Mouse (Mus musculus) embryonic fibroblast, embryonic 13.5 days (primary cell): ENCODE measurements around the gene Kcns1. TPM values are rescaled to one million over a fixed set of nuclear protein-coding genes. Genes with fewer than 3 reads are reported as not detected.
"Not testable (repeated sequence)": the region's sequence is repeated elsewhere in the genome, so short reads cannot be mapped to it uniquely, and the experiment has no call there.

Experiments used
- H3K27ac ChIP-seq: 2 replicates; pipeline ENCODE4 v1.5.1; 2012; ENCODE audit warnings: low read length, control low read depth, inconsistent platforms; ENCODE audit not compliant: insufficient read depth
- H3K4me1 ChIP-seq: 2 replicates; pipeline ENCODE4 v1.6.1; 2011; ENCODE audit warnings: low read length; ENCODE audit not compliant: control insufficient read depth, insufficient read depth
- H3K4me3 ChIP-seq: 2 replicates; pipeline ENCODE4 v1.5.1; 2011; ENCODE audit warnings: mild to moderate bottlenecking, control low read depth, low read length; ENCODE audit not compliant: insufficient read depth
- CTCF ChIP-seq: IDR thresholded peaks from 2 replicates; pipeline ENCODE4 v1.5.1; 2011; ENCODE audit warnings: mild to moderate bottlenecking, control low read depth, low read length, moderate library complexity, borderline replicate concordance; ENCODE audit not compliant: insufficient read depth
- POLR2A ChIP-seq: IDR thresholded peaks from 2 replicates; pipeline ENCODE4 v1.6.1; 2011; ENCODE audit warnings: low read depth, mild to moderate bottlenecking, control low read depth, low read length, moderate library complexity
- polyA plus RNA-seq: library from polyadenylated mRNA; stranded (reverse); fragments of >200 nt; gene quantifications from 2 replicates; pipeline ENCODE4 v1.2.4, GENCODE M21; 2011; ENCODE audit warnings: low read depth; ENCODE audit not compliant: missing spikeins, insufficient read length

Gene Kcns1
- polyA plus RNA-seq = 0.23 and 1.1 TPM in 2 replicates

DNA sequence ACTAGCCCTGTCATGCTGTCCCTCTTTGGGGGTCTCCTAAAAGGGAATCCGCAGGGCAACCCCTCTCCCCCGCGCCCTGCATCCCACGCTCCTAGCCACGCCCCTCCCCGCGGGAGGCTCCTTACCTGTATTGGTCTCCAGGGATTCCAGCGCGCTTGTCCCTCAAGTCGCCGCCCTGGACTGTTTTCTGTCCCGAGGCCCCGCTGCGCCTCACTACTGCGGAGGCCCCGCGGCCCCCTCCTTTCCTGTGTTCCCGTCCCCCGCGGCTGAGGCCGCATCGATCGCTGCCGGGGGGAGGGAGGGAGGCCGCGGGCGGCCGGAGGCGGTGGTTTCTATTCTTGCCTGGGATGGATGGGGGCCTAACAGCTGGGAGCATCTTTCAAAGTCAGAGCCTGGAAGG lies at the start of gene Kcns1:
Gene Kcns1 (minus strand): TSS at position 212 of the 400 bp plus-strand sequence.
- Histone ChIP-seq H3K4me1 (peaks cover 5% of the 10 kb centered on the region), H3K27ac (no peak within 1 kb of the TSS), H3K4me3 (peak within 1 kb of the TSS; percentile 12; the same call in 1 of the 2 replicates)
- TF ChIP-seq POLR2A = no peak
- no peak for TF ChIP-seq CTCF

DNA sequence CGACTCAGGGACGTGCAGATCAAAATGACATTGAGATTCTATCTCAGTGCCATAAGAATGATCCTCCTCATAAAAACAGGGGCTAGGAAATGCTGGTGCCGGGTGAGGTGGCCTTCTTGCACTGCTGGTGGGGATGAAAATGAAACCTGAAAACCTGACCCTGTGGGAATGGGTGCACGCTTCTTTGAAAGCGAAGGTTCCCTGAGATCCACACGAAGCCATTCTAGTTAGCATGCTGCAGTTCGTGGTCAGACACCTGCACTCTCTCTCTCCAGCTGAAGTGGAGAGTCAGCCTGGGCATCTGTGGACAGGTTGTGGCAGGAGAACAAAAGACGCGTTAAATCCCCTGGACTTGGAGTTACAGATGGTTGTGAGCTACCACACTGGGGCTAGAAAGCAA lies 48.4 kb upstream of the Kcns1 start:
- H3K4me3 ChIP-seq = no peak overlapping the region
- no peaks in the 10 kb centered on the region for H3K4me1 ChIP-seq
- TF ChIP-seq POLR2A (no peak), CTCF (no peak)
- H3K27ac ChIP-seq = no peak overlapping the region

DNA sequence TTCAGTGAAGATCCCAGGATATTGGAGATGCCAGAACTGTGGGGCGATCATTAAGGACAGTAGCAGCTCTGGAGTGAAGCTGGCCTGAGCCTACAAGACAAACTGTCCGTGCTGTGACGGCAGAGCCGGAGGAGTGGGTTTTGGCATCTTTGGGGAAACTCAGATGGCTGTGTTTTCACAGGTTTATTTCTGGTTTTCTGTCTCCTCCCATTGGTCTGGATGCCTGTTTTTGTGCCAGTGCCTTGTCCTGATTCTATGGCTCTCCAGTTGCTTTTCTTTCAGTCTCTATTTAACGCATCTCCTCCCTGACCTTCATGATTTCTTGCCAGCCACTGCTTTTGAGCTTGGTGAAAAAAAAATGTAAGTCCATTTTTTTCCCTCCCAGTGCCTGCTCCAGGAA lies 41.8 kb upstream of the Kcns1 start:
- no peak overlapping the region for H3K27ac ChIP-seq
- no peak overlapping the region for H3K4me3 ChIP-seq
- no peaks in the 10 kb centered on the region for H3K4me1 ChIP-seq
- TF ChIP-seq POLR2A (no peak), CTCF (no peak)

DNA sequence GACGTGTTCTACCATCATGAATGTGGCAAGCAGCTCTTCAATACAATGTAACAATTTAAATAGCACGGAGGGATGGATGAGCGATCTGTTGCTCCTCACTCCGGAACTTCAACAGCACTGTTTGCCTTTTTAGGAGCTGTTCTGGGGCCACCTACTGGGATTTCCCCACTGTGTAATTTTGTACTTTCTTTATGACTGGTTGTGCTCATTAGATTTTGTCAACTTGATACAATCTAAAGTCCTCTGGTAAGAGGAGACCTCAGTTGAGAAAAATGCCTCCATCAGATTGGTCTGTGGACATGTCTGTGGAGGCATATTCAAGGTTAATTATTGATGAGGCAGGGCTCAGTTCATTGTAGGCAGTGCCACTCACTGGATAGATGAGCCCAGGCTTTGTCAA lies 40.0 kb upstream of the Kcns1 start:
- H3K4me1 ChIP-seq = no peaks in the 10 kb centered on the region
- no peak for TF ChIP-seq POLR2A
- no peak overlapping the region for H3K4me3 ChIP-seq
- H3K27ac ChIP-seq = no peak overlapping the region

DNA sequence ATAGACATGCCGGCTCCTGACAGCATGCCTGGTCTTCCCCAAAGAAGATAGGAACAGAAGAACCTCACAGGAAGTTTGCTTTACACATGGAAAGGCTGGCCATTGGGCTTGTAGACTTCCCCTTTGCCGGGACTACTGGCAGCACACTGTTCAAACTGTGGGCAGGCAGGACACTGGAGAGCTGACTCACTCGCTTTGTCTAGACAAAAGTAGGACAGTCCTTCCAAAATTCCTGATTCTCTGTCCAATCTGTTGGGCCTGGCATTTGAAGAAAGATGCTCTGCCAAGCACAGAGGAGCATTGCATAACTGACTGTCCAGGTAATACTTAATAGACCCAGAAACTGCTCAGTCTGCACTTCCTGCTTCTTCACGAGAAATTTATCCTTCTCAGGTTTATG lies 35.8 kb upstream of the Kcns1 start:
- Histone ChIP-seq H3K4me1 (no peaks in the 10 kb centered on the region), H3K27ac (no peak overlapping the region), H3K4me3 (no peak overlapping the region)
- TF ChIP-seq CTCF = no peak
- TF ChIP-seq POLR2A = no peak

DNA sequence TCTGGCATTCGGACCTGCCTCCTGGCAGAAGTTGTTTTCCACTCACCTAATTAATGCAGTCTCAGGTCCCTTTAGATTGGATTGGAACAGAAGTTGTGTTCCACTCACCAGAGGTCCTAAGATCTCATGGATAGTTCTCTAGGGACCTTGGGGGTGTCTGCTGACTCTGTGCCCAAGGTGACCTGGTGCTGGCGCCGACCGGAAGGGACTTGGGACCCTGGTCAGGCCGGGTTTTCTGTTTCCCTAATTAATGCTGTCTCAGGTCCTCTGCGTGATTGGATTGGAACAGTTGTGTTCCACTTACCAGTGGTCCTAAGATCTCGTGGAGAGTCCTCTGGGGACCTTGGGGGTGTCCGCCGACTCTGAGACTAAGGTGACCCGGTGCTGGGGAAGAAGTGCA lies 35.1 kb upstream of the Kcns1 start:
- not testable (repeated sequence) for H3K27ac ChIP-seq, H3K4me1 ChIP-seq, H3K4me3 ChIP-seq

DNA sequence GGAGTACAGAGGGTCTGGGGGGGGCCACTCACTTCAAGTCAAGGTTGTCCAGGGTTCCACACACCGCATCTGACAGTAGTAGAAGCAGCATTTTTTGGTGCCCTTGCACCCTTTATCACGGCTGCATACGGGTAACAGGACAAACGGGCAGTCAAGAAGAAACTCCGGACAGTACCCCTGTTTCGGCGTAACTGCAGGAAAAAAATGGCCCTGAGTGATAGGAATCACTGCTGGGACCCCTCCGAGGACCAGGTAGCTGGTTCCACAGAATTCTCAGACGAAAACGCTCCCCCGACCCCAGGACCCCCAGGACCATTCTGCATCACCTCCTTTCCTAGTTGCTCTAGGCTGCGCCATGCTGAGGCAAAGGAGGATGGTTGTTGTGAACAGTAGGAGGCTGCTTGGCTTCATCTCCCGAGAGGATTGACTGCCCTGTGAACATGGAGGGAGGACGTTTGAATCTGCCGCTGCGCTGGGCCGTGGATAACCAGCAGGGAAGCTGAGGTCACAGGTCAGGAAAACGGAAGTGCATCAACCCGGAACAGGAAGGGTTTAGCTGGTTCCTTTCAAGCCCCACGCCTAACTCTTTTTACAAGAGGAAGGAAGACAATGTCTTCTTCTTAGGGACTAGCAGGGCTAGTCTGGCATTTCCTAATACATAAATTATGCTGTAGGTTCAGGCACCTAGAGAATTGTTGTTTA lies 28.9 kb upstream of the Kcns1 start, which contains the start of gene Wfdc15a:
Gene Wfdc15a (minus strand): TSS at position 505 of the 702 bp plus-strand sequence.
- Histone ChIP-seq H3K27ac (no peak within 1 kb of the TSS), H3K4me1 (no peaks in the 10 kb centered on the region), H3K4me3 (no peak within 1 kb of the TSS)
- TF ChIP-seq CTCF = no peak
- TF ChIP-seq POLR2A = no peak

DNA sequence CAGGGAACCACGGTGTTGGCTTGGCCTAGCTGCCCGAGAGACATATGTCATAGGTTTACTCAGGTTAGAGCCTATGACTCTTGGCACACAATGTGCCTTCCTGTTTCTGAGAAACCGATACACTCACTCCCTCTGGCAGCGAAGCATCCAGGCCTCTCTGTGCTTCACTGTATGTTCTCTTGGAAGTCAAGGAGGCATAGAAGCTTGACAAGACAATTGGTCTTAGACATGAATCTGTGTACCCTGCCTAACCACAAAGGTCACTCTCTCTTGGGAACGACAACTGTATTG lies 25.7 kb upstream of the Kcns1 start:
- TF ChIP-seq POLR2A (no peak), CTCF (no peak)
- no peak overlapping the region for H3K4me3 ChIP-seq
- no peak overlapping the region for H3K27ac ChIP-seq
- H3K4me1 ChIP-seq = no peaks in the 10 kb centered on the region

DNA sequence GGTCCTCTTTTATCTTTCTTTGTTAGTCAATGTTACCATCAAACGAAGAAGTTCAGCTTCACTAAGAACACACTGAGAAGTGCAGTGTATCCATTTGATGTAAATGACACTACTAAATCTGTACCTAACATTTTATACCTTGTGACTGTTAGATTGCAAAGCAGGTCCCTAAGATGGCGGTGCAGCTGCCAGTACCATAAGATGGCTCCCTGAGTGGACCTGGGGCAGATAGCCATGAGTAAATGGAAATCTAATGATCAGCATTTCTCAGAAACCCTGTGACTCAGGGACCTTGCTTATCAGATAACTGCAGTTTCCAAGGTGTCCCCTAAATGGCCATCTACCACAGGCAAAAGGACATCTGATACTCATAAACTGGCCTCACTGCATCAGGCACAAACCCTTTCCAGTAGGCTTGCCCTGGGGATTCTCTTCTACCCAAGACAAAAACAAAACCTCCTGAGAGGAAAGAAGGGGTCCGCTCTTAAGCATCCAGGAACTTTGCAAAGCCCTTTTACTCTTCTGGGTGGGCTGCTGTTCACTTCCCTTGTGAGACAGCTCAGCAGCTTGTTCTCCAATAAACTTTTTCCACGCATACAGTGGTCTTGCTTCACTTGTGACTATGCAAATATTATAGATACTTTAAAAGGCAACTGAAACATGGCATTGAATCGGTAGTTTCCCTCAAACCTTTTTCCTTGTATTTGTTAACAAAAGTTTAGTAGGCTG lies 25.2 kb upstream of the Kcns1 start:
- no peak for TF ChIP-seq POLR2A
- TF ChIP-seq CTCF = no peak
- Histone ChIP-seq H3K4me3 (no peak overlapping the region), H3K27ac (no peak overlapping the region), H3K4me1 (no peaks in the 10 kb centered on the region)

DNA sequence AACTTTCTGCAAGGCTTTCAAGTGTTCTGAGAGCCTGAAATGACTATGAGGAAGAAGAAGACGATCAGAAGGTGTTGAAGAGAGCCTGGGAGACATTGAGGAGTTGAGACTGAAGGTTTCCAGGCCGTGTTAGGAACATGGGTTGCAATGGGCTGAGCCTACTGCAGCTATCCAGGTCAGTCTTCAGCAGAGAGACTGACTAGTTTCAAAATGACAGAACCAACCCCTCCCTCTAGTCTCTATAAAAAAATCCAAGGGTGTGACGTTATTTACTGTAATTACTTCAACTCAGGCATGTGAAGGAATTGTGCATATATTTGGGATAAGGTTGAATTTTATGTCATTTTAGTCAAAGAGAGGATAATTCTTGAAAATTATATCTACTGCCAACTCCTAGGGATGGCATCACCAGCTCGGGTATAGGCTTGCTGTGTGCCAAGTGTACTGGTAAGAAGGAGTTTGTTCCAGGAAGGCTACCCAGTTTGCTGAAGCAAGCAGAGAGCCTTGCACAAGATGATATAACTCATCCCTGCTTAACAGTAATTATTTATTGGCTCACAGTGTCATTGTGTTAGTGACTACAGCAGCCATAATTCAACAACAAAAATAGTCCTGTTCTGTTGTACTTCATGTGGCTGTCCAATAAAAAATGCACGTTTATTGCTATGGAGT lies 24.2 kb upstream of the Kcns1 start:
- Histone ChIP-seq H3K27ac (no peak overlapping the region), H3K4me3 (no peak overlapping the region), H3K4me1 (no peaks in the 10 kb centered on the region)
- no peak for TF ChIP-seq POLR2A
- no peak for TF ChIP-seq CTCF
